ENCODE assay signal across 21 mouse cellular contexts in the genomic region with DNA sequence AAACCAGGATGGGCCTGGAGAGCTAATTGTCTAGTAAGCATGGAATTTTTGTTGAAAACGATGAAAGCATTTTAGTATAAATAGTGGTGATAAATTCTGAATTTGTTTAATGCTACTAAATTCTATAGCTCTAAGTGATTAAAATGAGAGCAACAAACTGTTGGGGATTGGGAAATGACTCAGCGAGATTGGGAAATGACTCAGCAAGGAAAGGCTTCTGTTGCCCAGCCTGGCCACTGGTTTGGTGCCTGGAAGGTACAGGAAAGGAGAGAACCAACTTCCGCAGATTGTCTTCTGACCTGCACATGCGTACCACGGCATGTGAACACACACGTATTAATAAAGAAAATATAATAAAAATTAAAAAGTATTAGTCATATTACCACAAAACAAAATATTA.
DNase-seq lines count a peak whose midpoint lies in the region; ATAC-seq and TF ChIP-seq lines count a peak whose summit lies in the region.
"Had no signal": no experiment of that assay in that cellular context is flagged by ENCODE, and none has a peak within 500 bp of the region (broad histone marks: within the 10 kb centered on the region; RNA-seq: fewer than 3 reads in every experiment).

No protein-coding gene starts in this region.

- no peaks in the 10 kb centered on the region for H3K36me3 ChIP-seq in C2C12 (ENCODE audit: control insufficient read depth, insufficient read depth)
- no peaks in the 10 kb centered on the region for H3K36me3 ChIP-seq in midbrain, embryonic 14.5 days (ENCODE audit: control insufficient read depth, insufficient read depth, low read length)
- no peaks in the 10 kb centered on the region for H3K36me3 ChIP-seq in hindbrain, embryonic 11.5 days (ENCODE audit: control insufficient read depth, insufficient read depth, low read length)
- H3K36me3 ChIP-seq: embryonic facial prominence, embryonic 10.5 days; embryonic facial prominence, embryonic 12.5 days; forebrain, embryonic 15.5 days; G1E had no signal

- DNase-seq in heart, adult 11 months = peak; percentile 16
- DNase-seq in heart, postnatal 4 days = no peak
- DNase-seq in NIH3T3 (ENCODE audit: low read depth) = peak; percentile 37
- no peak for DNase-seq in midbrain, embryonic 14.5 days
- no peak for DNase-seq in hindbrain, embryonic 11.5 days (ENCODE audit: low spot score)
- DNase-seq: adrenal gland, adult 2 months; adrenal gland, postnatal 10 days; adrenal gland, postnatal 25 days; B cell, adult 2 months; cerebellum, adult 11-12 months; cerebellum, adult 2 months; cerebellum, adult 9-10 months; cerebellum, postnatal 10 days; cerebellum, postnatal 25 days; forebrain, postnatal 0 days had no signal

- no peak overlapping the region for H3K4me3 ChIP-seq in C2C12 (ENCODE audit: insufficient read depth, poor library complexity, severe bottlenecking)
- H3K4me3 ChIP-seq in midbrain, embryonic 14.5 days (replicated peaks; ENCODE audit: low read depth, low read length) = no peak overlapping the region
- H3K4me3 ChIP-seq in hindbrain, embryonic 11.5 days (ENCODE audit: low read depth, low read length) = no peak overlapping the region
- H3K4me3 ChIP-seq: embryonic facial prominence, embryonic 10.5 days; embryonic facial prominence, embryonic 12.5 days; forebrain, embryonic 13.5 days; forebrain, embryonic 15.5 days had no signal

- H3K79me2 ChIP-seq in C2C12 (ENCODE audit: control insufficient read depth, insufficient read depth) = no peaks in the 10 kb centered on the region

- no peaks in the 10 kb centered on the region for H3K27me3 ChIP-seq in C2C12 (ENCODE audit: control insufficient read depth, insufficient read depth, insufficient read length)
- H3K27me3 ChIP-seq in midbrain, embryonic 14.5 days (ENCODE audit: control insufficient read depth, insufficient read depth, low read length) = no peaks in the 10 kb centered on the region
- H3K27me3 ChIP-seq in hindbrain, embryonic 11.5 days (ENCODE audit: control insufficient read depth, insufficient read depth, low read length) = no peaks in the 10 kb centered on the region
- H3K27me3 ChIP-seq: embryonic facial prominence, embryonic 12.5 days; forebrain, embryonic 13.5 days; forebrain, embryonic 15.5 days had no signal

- no peaks in the 10 kb centered on the region for H3K79me3 ChIP-seq in C2C12 (ENCODE audit: low read depth)

- no peak overlapping the region for H3K9ac ChIP-seq in midbrain, embryonic 14.5 days (replicated peaks; ENCODE audit: low read length)
- H3K9ac ChIP-seq in hindbrain, embryonic 11.5 days (ENCODE audit: low read depth, low read length) = no peak overlapping the region
- H3K9ac ChIP-seq: embryonic facial prominence, embryonic 12.5 days; forebrain, embryonic 13.5 days; forebrain, embryonic 15.5 days; forebrain, postnatal 0 days had no signal

- H3K4me2 ChIP-seq in midbrain, embryonic 14.5 days (ENCODE audit: low read length) = no peak overlapping the region
- no peak overlapping the region for H3K4me2 ChIP-seq in hindbrain, embryonic 11.5 days (replicated peaks; ENCODE audit: low read depth, low read length)
- H3K4me2 ChIP-seq: embryonic facial prominence, embryonic 12.5 days; forebrain, embryonic 13.5 days; forebrain, embryonic 15.5 days had no signal

- no peak overlapping the region for H3K27ac ChIP-seq in midbrain, embryonic 14.5 days (replicated peaks; ENCODE audit: low read depth, low read length)
- no peak overlapping the region for H3K27ac ChIP-seq in hindbrain, embryonic 11.5 days (ENCODE audit: low read depth, low read length)
- H3K27ac ChIP-seq: embryonic facial prominence, embryonic 10.5 days; embryonic facial prominence, embryonic 12.5 days; forebrain, embryonic 13.5 days; forebrain, embryonic 15.5 days had no signal

- H3K4me1 ChIP-seq in midbrain, embryonic 14.5 days (ENCODE audit: control insufficient read depth, insufficient read depth, low read length) = no peaks in the 10 kb centered on the region
- H3K4me1 ChIP-seq in hindbrain, embryonic 11.5 days (replicated peaks; ENCODE audit: control insufficient read depth, insufficient read depth, low read length) = no peaks in the 10 kb centered on the region
- H3K4me1 ChIP-seq: embryonic facial prominence, embryonic 10.5 days; embryonic facial prominence, embryonic 12.5 days; forebrain, embryonic 13.5 days; forebrain, embryonic 15.5 days had no signal

- H3ac ChIP-seq in C2C12 (ENCODE audit: control insufficient read depth, insufficient read length, low read depth) = no peak overlapping the region

- ATAC-seq in midbrain, embryonic 14.5 days (ENCODE audit: low FRiP score, low TSS enrichment) = no peak
- ATAC-seq in hindbrain, embryonic 11.5 days (ENCODE audit: low FRiP score) = no peak
- ATAC-seq: forebrain, embryonic 13.5 days; forebrain, embryonic 15.5 days; forebrain, postnatal 0 days had no signal

- TF ChIP-seq CTCF in C2C12 (IDR thresholded peaks at IDR 0.05; ENCODE audit: control insufficient read depth, insufficient read depth, insufficient read length) = no peak

- WGBS in midbrain, embryonic 14.5 days = 95% methylated on average over 6 of the region's 6 CpGs
- 95% methylated on average over 6 of the region's 6 CpGs for WGBS in hindbrain, embryonic 11.5 days

- H3K9me3 ChIP-seq in midbrain, embryonic 14.5 days (ENCODE audit: control insufficient read depth, low read length) = no peaks in the 10 kb centered on the region
- no peaks in the 10 kb centered on the region for H3K9me3 ChIP-seq in hindbrain, embryonic 11.5 days (ENCODE audit: control insufficient read depth, low read length)
- H3K9me3 ChIP-seq: embryonic facial prominence, embryonic 12.5 days; forebrain, embryonic 15.5 days; G1E had no signal

TF ChIP-seq in C2C12, 6 proteins besides CTCF, POLR2A, EP300 and RAD21:
- TF ChIP-seq MAX (IDR thresholded peaks at IDR 0.05) (no peak), FOSL1 (IDR thresholded peaks at IDR 0.05; ENCODE audit: insufficient read depth, low read length, poor library complexity, severe bottlenecking) (peak; percentile 35), CEBPB (IDR thresholded peaks at IDR 0.05; ENCODE audit: low read depth) (peak; percentile 57)
TF ChIP-seq in C2C12: peak in this region for 2.

Comparison
In these comparisons a context has a peak if more than half of its experiments do, and no peak if none do; other contexts are left out.
1. DNase-seq: peak in heart, adult 11 months (single experiment) and NIH3T3 (single experiment); none in heart, postnatal 4 days (single experiment), midbrain, embryonic 14.5 days (single experiment) and hindbrain, embryonic 11.5 days (single experiment).